Mouse (Mus musculus): Measurements from ENCODE around the gene Gm28729.
"Not testable (repeated sequence)": the region's sequence is repeated elsewhere in the genome, so short reads cannot be mapped to it uniquely, and the experiment has no call there.

The Gm28729 gene

GRCm38 (mm10) chr9:96524972-96525506, at the start of gene Gm28729:
Gene Gm28729 (minus strand): TSS chr9:96525264.
- DNase-seq (ENCODE audit: low spot score in 2 of 2) = no peak

GRCm38 (mm10) chr9:96573252-96573651, 48.2 kb upstream of the Gm28729 start:
- DNase-seq (ENCODE audit: low spot score in 2 of 2) = no peak

GRCm38 (mm10) chr9:96572754-96573153, 47.7 kb upstream of the Gm28729 start:
- DNase-seq (ENCODE audit: low spot score in 2 of 2) = no peak

GRCm38 (mm10) chr9:96566470-96566996, 41.5 kb upstream of the Gm28729 start:
- DNase-seq (ENCODE audit: low spot score in 2 of 2) = no peak

GRCm38 (mm10) chr9:96563501-96563900, 38.4 kb upstream of the Gm28729 start:
- DNase-seq (ENCODE audit: low spot score in 2 of 2) = no peak

- DNase-seq (ENCODE audit: low spot score in 2 of 2) = no peak
These were observed 34.1 kb upstream of the Gm28729 start for GRCm38 (mm10) chr9:96559148-96559547.

GRCm38 (mm10) chr9:96558594-96558993, 33.5 kb upstream of the Gm28729 start:
- DNase-seq (ENCODE audit: low spot score in 2 of 2) = no peak

- no peak for DNase-seq (ENCODE audit: low spot score in 2 of 2)
These were observed 29.0 kb upstream of the Gm28729 start for GRCm38 (mm10) chr9:96554095-96554494.

- no peak for DNase-seq (ENCODE audit: low spot score in 2 of 2)
These were observed 20.3 kb upstream of the Gm28729 start for GRCm38 (mm10) chr9:96545410-96545809.

GRCm38 (mm10) chr9:96543643-96544640, 18.9 kb upstream of the Gm28729 start:
- peak; percentile 35 to 53 for DNase-seq (ENCODE audit: low spot score in 2 of 2)

- no peak for DNase-seq (ENCODE audit: low spot score in 2 of 2)
These were observed 13.9 kb upstream of the Gm28729 start for GRCm38 (mm10) chr9:96538916-96539315.

GRCm38 (mm10) chr9:96537615-96537919, 12.5 kb upstream of the Gm28729 start:
- no peak for DNase-seq (ENCODE audit: low spot score in 2 of 2)

GRCm38 (mm10) chr9:96536895-96537614, 12.0 kb upstream of the Gm28729 start:
- peak in 1 of 2 experiments; percentile 33 for DNase-seq (ENCODE audit: low spot score in 2 of 2)

GRCm38 (mm10) chr9:96536093-96536492, 11.0 kb upstream of the Gm28729 start:
- DNase-seq (ENCODE audit: low spot score in 2 of 2) = not testable (repeated sequence)

GRCm38 (mm10) chr9:96535431-96535830, 10.4 kb upstream of the Gm28729 start:
- no peak for DNase-seq (ENCODE audit: low spot score in 2 of 2)

- DNase-seq (ENCODE audit: low spot score in 2 of 2) = no peak
These were observed 9.2 kb upstream of the Gm28729 start for GRCm38 (mm10) chr9:96534256-96534655.

GRCm38 (mm10) chr9:96533476-96533875, 8.4 kb upstream of the Gm28729 start:
- DNase-seq (ENCODE audit: low spot score in 2 of 2) = no peak

- DNase-seq (ENCODE audit: low spot score in 2 of 2) = no peak
These were observed 7.5 kb upstream of the Gm28729 start for GRCm38 (mm10) chr9:96532531-96532930.

- peak in 1 of 2 experiments; percentile 39 for DNase-seq (ENCODE audit: low spot score in 2 of 2)
These were observed 5.6 kb upstream of the Gm28729 start for GRCm38 (mm10) chr9:96530674-96531081.

GRCm38 (mm10) chr9:96529961-96530673, 5.1 kb upstream of the Gm28729 start:
- no peak for DNase-seq (ENCODE audit: low spot score in 2 of 2)

GRCm38 (mm10) chr9:96526011-96526410, 947 bp upstream of the Gm28729 start:
- no peak for DNase-seq (ENCODE audit: low spot score in 2 of 2)

GRCm38 (mm10) chr9:96523148-96523547, 1.9 kb downstream of the Gm28729 start:
- DNase-seq (ENCODE audit: low spot score in 2 of 2) = no peak

Measured in urinary bladder, postnatal 36 days (tissue).